Mouse (Mus musculus) MEL (cell line): ENCODE results near the gene Atl3.

Source experiments
- E2F4 ChIP-seq: IDR thresholded peaks from 2 replicates; pipeline ENCODE4 v1.6.1; 2011; ENCODE audit warnings: low read depth, low read length, improper control_type of control experiment, borderline replicate concordance
- ZMIZ1 ChIP-seq: IDR thresholded peaks from 2 replicates; pipeline ENCODE4 v1.6.1; 2012; ENCODE audit warnings: low read depth, mild to moderate bottlenecking, inconsistent platforms, low read length, improper control_type of control experiment, moderate library complexity

- TF ChIP-seq ZMIZ1 = no peak
- no peak for TF ChIP-seq E2F4
Measured at GRCm38 (mm10) chr19:7479751-7480248, 14.0 kb upstream of the Atl3 start.
